Mouse (Mus musculus) forebrain, embryonic 16.5 days (tissue): ENCODE measurements at regions not wholly inside any gene's neighbourhood (a gene's known extent, or its start where the extent isn't known, plus 50 kb on each side); places are given as distances from the start of the nearest gene placed in this dataset.

Experiments
- ATAC-seq: fragments of 200-750 bp; cut with Nextera tagmentation; 2 replicates; pipeline ENCODE4 v1.8.0; 2017; ENCODE audit warnings: mild to moderate bottlenecking, moderate library complexity
- H3K27ac ChIP-seq: fragments of 300-500 bp; sonication (generic); 2 replicates; pipeline ENCODE4 v1.5.1; 2014; ENCODE audit warnings: low read length, control low read depth
- H3K27me3 ChIP-seq: fragments of 300-500 bp; sonication (generic); replicated peaks from 2 replicates; pipeline ENCODE4 v1.6.1; 2014; ENCODE audit warnings: low read length; ENCODE audit not compliant: control insufficient read depth, insufficient read depth
- H3K36me3 ChIP-seq: fragments of 300-500 bp; sonication (generic); 2 replicates; pipeline ENCODE4 v1.6.1; 2014; ENCODE audit not compliant: control insufficient read depth, insufficient read depth
- H3K4me1 ChIP-seq: fragments of 300-500 bp; sonication (generic); replicated peaks from 2 replicates; pipeline ENCODE4 v1.6.1; 2014; ENCODE audit warnings: low read length; ENCODE audit not compliant: control insufficient read depth, insufficient read depth
- H3K4me2 ChIP-seq: fragments of 300-500 bp; sonication (generic); 2 replicates; pipeline ENCODE4 v1.6.1; 2014; ENCODE audit warnings: mild to moderate bottlenecking, low read length, control low read depth
- H3K4me3 ChIP-seq: fragments of 300-500 bp; sonication (generic); replicated peaks from 2 replicates; pipeline ENCODE4 v1.5.1; 2014; ENCODE audit warnings: mild to moderate bottlenecking, low read length, control low read depth
- H3K9ac ChIP-seq: fragments of 300-500 bp; sonication (generic); replicated peaks from 2 replicates; pipeline ENCODE4 v1.6.1; 2014; ENCODE audit warnings: low read depth, low read length, control low read depth
- H3K9me3 ChIP-seq: fragments of 300-500 bp; sonication (generic); 2 replicates; pipeline ENCODE4 v1.6.1; 2016; ENCODE audit warnings: low read length; ENCODE audit not compliant: control insufficient read depth
- WGBS: fragments of 180-500 bp; shearing (Covaris S2); extraction: QIAGEN DNeasy Blood & Tissue Kit; methylation state at CpG from one replicate; pipeline ENCODE4 v1.1.7; 2014; 5-methylcytosine and 5-hydroxymethylcytosine counted together

DNA sequence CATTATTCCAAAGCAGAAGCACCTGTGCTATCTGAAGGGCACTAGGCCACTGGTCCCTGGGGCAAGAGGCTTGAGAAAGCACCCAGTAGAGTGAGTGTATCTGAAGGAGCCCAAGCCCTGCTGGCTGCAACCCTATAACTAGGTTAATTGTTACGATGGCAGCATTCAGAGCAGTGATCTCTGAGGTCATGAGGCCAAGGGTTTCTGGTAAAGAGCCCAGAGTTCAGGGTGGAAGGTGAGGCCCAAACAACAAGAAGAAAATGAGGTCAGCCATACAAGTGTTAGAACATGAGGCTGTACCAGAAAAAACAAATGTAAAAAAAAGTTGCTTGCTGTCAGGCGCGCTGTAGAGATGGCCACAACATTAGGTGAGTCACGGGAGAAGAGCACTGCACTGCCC, 53.5 kb upstream of the Adgrl2 start:
- Histone ChIP-seq H3K9me3 (no peaks in the 10 kb centered on the region), H3K27me3 (no peaks in the 10 kb centered on the region), H3K9ac (no peak overlapping the region), H3K27ac (no peak overlapping the region), H3K4me2 (no peak overlapping the region), H3K4me3 (no peak overlapping the region), H3K36me3 (no peaks in the 10 kb centered on the region), H3K4me1 (peaks cover 5% of the 10 kb centered on the region; the same call in 1 of the 2 replicates)
- ATAC-seq: no peak
- 87% methylated on average over 4 of the region's 4 CpGs for WGBS

DNA sequence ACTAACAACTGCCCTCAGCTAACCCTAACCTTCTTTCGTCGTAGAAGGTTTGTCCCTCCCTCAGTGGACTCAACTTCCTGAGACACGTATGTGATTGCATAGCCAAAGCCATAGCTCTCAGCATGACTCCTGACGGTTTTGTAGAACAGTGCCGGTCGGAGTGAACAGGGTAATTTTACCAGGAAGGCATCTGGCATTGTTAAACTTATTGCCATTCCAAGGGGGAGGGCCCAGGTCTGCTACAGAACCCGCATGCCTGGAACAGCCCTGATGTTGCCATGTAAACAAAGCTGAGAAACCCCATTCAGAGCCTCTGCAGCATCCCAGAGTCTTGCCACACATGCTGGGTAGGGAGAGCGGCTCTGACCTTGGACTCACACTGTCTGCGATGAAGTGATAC, 52.2 kb upstream of the Adgrl2 start:
- peak; percentile 72 for ATAC-seq
- WGBS: 11% methylated on average over 9 of the region's 9 CpGs

DNA sequence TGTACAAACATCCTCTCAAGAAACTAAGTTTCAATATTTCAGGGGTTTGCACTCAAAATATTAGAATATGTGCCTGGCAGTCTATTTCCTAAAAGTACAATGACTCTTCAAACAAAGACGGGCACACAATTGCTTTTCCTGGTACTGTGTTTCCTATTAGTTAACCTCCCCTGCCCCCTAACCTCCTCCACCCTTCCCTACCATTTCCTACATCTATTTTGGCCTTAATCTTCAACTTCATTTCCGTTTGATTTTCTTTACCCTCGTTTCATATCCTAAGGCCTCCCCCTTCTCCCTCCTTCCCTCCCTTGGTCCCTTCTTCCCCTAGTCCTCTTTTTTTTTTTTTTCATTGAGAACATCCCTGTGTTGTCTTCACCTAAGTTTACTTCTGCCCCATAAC, 50.8 kb upstream of the Adgrl2 start:
- H3K9me3 ChIP-seq: no peaks in the 10 kb centered on the region
- H3K27ac ChIP-seq: no peak overlapping the region
- H3K36me3 ChIP-seq: no peaks in the 10 kb centered on the region
- H3K9ac ChIP-seq: no peak overlapping the region
- ATAC-seq: no peak
- WGBS: 61% methylated on average over 3 of the region's 3 CpGs
- peaks cover 5% of the 10 kb centered on the region; the same call in 1 of the 2 replicates for H3K4me1 ChIP-seq
- no peak overlapping the region for H3K4me3 ChIP-seq
- no peaks in the 10 kb centered on the region for H3K27me3 ChIP-seq
- no peak overlapping the region for H3K4me2 ChIP-seq

More for the DNA sequence above, 52.2 kb upstream of the Adgrl2 start:
- Histone ChIP-seq H3K36me3 (no peaks in the 10 kb centered on the region), H3K27ac (no peak overlapping the region), H3K9me3 (no peaks in the 10 kb centered on the region), H3K4me3 (no peak overlapping the region), H3K27me3 (no peaks in the 10 kb centered on the region), H3K4me1 (peaks cover 5% of the 10 kb centered on the region; the same call in 1 of the 2 replicates), H3K4me2 (no peak overlapping the region), H3K9ac (no peak overlapping the region)
